18 mouse cellular contexts compared by ENCODE assay signal in genomic region chr1:155090736-155091135, GRCm38 (mm10). TPM values are rescaled to one million over a fixed set of nuclear protein-coding genes. Genes with fewer than 3 reads are reported as not detected.
DNase-seq lines count a peak whose midpoint lies in the region; TF ChIP-seq lines count a peak whose summit lies in the region.
"Had no signal": no experiment of that assay in that cellular context is flagged by ENCODE, and none has a peak within 500 bp of the region (broad histone marks: within the 10 kb centered on the region; RNA-seq: fewer than 3 reads in every experiment).

No protein-coding gene starts in this region.

- peak overlapping the region; percentile 91 for H3K27ac ChIP-seq in spleen, adult 2 months (ENCODE audit: insufficient read depth, low read length)
- peak overlapping the region; percentile 87; the same call in 1 of the 2 replicates for H3K27ac ChIP-seq in bone marrow macrophage, adult 2 months (ENCODE audit: insufficient read depth, low read depth, low read length)
- H3K27ac ChIP-seq in limb, embryonic 10.5 days, result peak overlapping the region; percentile 28; the same call in 1 of the 2 replicates
- H3K27ac ChIP-seq: hindbrain, embryonic 12.5 days; liver, embryonic 13.5 days had no signal

- WGBS in spleen, adult 2 months, result 76% methylated on average over 1 of the region's 1 CpGs
- 73% methylated on average over 1 of the region's 1 CpGs for WGBS in limb, embryonic 10.5 days

- H3K4me1 ChIP-seq in spleen, adult 2 months (ENCODE audit: control insufficient read depth, insufficient read depth, insufficient read length), result peaks cover 37% of the 10 kb centered on the region; the same call in 1 of the 2 replicates
- peaks cover 60% of the 10 kb centered on the region for H3K4me1 ChIP-seq in bone marrow macrophage, adult 2 months (ENCODE audit: control insufficient read depth, insufficient read depth, low read length)
- peaks cover 66% of the 10 kb centered on the region for H3K4me1 ChIP-seq in limb, embryonic 10.5 days

- TF ChIP-seq POLR2A in spleen, adult 2 months (IDR thresholded peaks at IDR 0.05; ENCODE audit: low read depth, low read length), result no peak
- no peak for TF ChIP-seq POLR2A in bone marrow macrophage, adult 2 months (IDR thresholded peaks at IDR 0.05; ENCODE audit: borderline replicate concordance, low read depth, low read length)

- H3K27me3 ChIP-seq in spleen, adult 2 months (ENCODE audit: control insufficient read depth, insufficient read depth, low read length), result no peaks in the 10 kb centered on the region
- no peaks in the 10 kb centered on the region for H3K27me3 ChIP-seq in limb, embryonic 10.5 days (ENCODE audit: low read depth, poor library complexity, severe bottlenecking)
- H3K27me3 ChIP-seq: heart, embryonic 13.5 days; hindbrain, embryonic 12.5 days; limb, embryonic 12.5 days; neural tube, embryonic 15.5 days had no signal

- no peaks in the 10 kb centered on the region; the same call in none of the 2 replicates for H3K36me3 ChIP-seq in spleen, adult 2 months (ENCODE audit: control insufficient read depth, insufficient read depth, low read length)
- peaks cover 10% of the 10 kb centered on the region for H3K36me3 ChIP-seq in limb, embryonic 10.5 days
- H3K36me3 ChIP-seq: heart, embryonic 13.5 days; hindbrain, embryonic 12.5 days; limb, embryonic 12.5 days; liver, embryonic 13.5 days; neural tube, embryonic 15.5 days had no signal

- H3K9me3 ChIP-seq in limb, embryonic 10.5 days (replicated peaks), result no peaks in the 10 kb centered on the region
- H3K9me3 ChIP-seq: heart, embryonic 13.5 days; hindbrain, embryonic 12.5 days; limb, embryonic 12.5 days; liver, embryonic 13.5 days; neural tube, embryonic 15.5 days had no signal

- TF ChIP-seq CTCF in spleen, adult 2 months (IDR thresholded peaks at IDR 0.05; ENCODE audit: extremely low read depth, insufficient read depth, insufficient read length, insufficient replicate concordance), result no peak
- TF ChIP-seq CTCF in bone marrow macrophage, adult 2 months (IDR thresholded peaks at IDR 0.05; ENCODE audit: low read depth, low read length), result no peak

- no peak for DNase-seq in spleen, adult 2 months (ENCODE audit: low read depth in 1 of 2, low spot score in 2 of 2)
- DNase-seq in spleen, adult 18-20 months, result no peak
- no peak for DNase-seq in limb, embryonic 10.5 days (ENCODE audit: low spot score)
- DNase-seq in cerebellum, postnatal 14 days, result no peak
- no peak for DNase-seq in B cell, adult 2 months
- no peak for DNase-seq in cerebellum, adult 9-10 months
- DNase-seq: adrenal gland, postnatal 14 days; cerebellum, adult 9-11 months; gastrocnemius, postnatal 25 days; liver, embryonic 13.5 days; lung, adult 2 months; lung, postnatal 14 days; thymus, postnatal 36 days had no signal

- no peak overlapping the region for H3K4me3 ChIP-seq in spleen, adult 2 months (ENCODE audit: extremely low read depth, insufficient read depth, insufficient read length)
- H3K4me3 ChIP-seq in bone marrow macrophage, adult 2 months (ENCODE audit: insufficient read depth, low read length), result no peak overlapping the region
- H3K4me3 ChIP-seq in limb, embryonic 10.5 days, result no peak overlapping the region
- H3K4me3 ChIP-seq: heart, embryonic 13.5 days; hindbrain, embryonic 12.5 days; limb, embryonic 12.5 days; liver, embryonic 13.5 days; neural tube, embryonic 15.5 days had no signal

RNA-seq across cellular contexts. Expression of gene Ier5, which starts 8.7 kb away (rescaled TPM):
- polyA plus RNA-seq in spleen, adult 2 months (2012; rRNA removed), result 47.7 and 82.0 TPM in 2 replicates
- 58.7 and 62.5 TPM in 2 replicates for polyA plus RNA-seq in bone marrow macrophage, adult 2 months (2012; ENCODE audit: insufficient read depth, insufficient read length, missing spikeins)
- polyA plus RNA-seq in limb, embryonic 10.5 days (2016; fragmentation: Nextera tagmentation; extraction: Ambion mirVana), result 4.5 and 6.9 TPM in 2 replicates

RNA-seq across cellular contexts. Expression of gene Mr1, which starts 55.9 kb away (rescaled TPM):
- polyA plus RNA-seq in spleen, adult 2 months (2012; rRNA removed), result 1.7 and 2.2 TPM in 2 replicates
- 9.2 and 10.3 TPM in 2 replicates for polyA plus RNA-seq in bone marrow macrophage, adult 2 months (2012; ENCODE audit: insufficient read depth, insufficient read length, missing spikeins)
- 0.62 and 1.5 TPM in 2 replicates for polyA plus RNA-seq in limb, embryonic 10.5 days (2016; fragmentation: Nextera tagmentation; extraction: Ambion mirVana)

Comparison
In these comparisons a context has a peak if more than half of its experiments do, and no peak if none do; other contexts are left out.
1. H3K27ac ChIP-seq: peak in every context shown above with its lines; median percentile 91 in spleen, adult 2 months; 87 in bone marrow macrophage, adult 2 months; 28 in limb, embryonic 10.5 days.